In the genomic region with DNA sequence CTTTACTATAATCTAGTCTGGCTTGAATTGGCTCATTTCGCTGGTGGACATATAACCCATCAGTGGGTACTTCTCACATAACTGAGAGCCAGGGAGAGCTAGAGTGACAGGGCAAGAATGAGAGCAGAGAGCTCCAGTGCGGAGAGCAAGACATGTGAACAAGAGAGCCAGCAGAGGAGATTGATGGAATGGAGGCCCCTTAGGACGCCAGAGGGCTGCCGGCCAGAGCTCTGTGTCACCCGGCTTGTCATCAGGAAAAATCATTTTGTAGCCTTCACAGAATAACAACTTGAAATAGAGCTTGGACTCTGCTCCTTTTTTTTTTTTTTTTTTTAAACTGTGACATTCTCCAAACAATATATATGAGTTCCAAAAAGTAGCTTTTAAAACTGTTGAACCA, we compare ENCODE assay signal across 23 mouse cellular contexts. TPM values are rescaled to one million over a fixed set of nuclear protein-coding genes. Genes with fewer than 3 reads are reported as not detected.
DNase-seq lines count a peak whose midpoint lies in the region; ATAC-seq lines count a peak whose summit lies in the region.
"Had no signal": no experiment of that assay in that cellular context is flagged by ENCODE, and none has a peak within 500 bp of the region (broad histone marks: within the 10 kb centered on the region; RNA-seq: fewer than 3 reads in every experiment).

No protein-coding gene starts in this region.

- intact Hi-C loops in heart, postnatal 36 days (cut with DNase I) = loop anchor here (5.0 kb wide), 1 partner anchor 79 kb away; no protein-coding TSS in a partner anchor

- no peak for ATAC-seq in heart, embryonic 13.5 days (ENCODE audit: extremely low read depth, insufficient number of reproducible peaks, low FRiP score, low TSS enrichment)
- ATAC-seq: forebrain, embryonic 13.5 days; midbrain, embryonic 16.5 days had no signal

- H3K27ac ChIP-seq in heart, embryonic 13.5 days (replicated peaks) = no peak overlapping the region
- H3K27ac ChIP-seq: embryonic facial prominence, embryonic 12.5 days; forebrain, embryonic 13.5 days; hindbrain, embryonic 10.5 days; stomach, embryonic 15.5 days had no signal

- peaks cover 23% of the 10 kb centered on the region for H3K4me1 ChIP-seq in heart, embryonic 13.5 days

- peak; percentile 36 for DNase-seq in adrenal gland, postnatal 10 days
- DNase-seq in adrenal gland, adult 18-20 months (ENCODE audit: low spot score in 2 of 2) = no peak
- DNase-seq in heart, postnatal 36 days = no peak
- DNase-seq in kidney, postnatal 10 days = peak; percentile 28
- DNase-seq in kidney, adult 9 months = no peak
- DNase-seq in adipocyte (ENCODE audit: low spot score) = peak; percentile 81
- no peak for DNase-seq in gastrocnemius, postnatal 10 days
- DNase-seq: cerebellum, adult 2 months; cerebellum, postnatal 36 days; kidney, adult 2 months; kidney, postnatal 25 days; left cerebral cortex, postnatal 4 days; liver; lung, postnatal 36 days; thymus, adult 18-20 months; thymus, postnatal 4 days had no signal

- no peaks in the 10 kb centered on the region for H3K27me3 ChIP-seq in heart, embryonic 13.5 days (replicated peaks)
- H3K27me3 ChIP-seq: embryonic facial prominence, embryonic 12.5 days; stomach, embryonic 15.5 days had no signal

- no peak overlapping the region for H3K9ac ChIP-seq in heart, embryonic 13.5 days
- H3K9ac ChIP-seq: embryonic facial prominence, embryonic 12.5 days; forebrain, embryonic 13.5 days; stomach, embryonic 15.5 days had no signal

- no peaks in the 10 kb centered on the region for H3K36me3 ChIP-seq in heart, embryonic 13.5 days
- H3K36me3 ChIP-seq: embryonic facial prominence, embryonic 12.5 days; hindbrain, embryonic 10.5 days; stomach, embryonic 15.5 days had no signal

- no peaks in the 10 kb centered on the region for H3K9me3 ChIP-seq in heart, embryonic 13.5 days
- H3K9me3 ChIP-seq: embryonic facial prominence, embryonic 12.5 days; forebrain, embryonic 13.5 days; hindbrain, embryonic 10.5 days; stomach, embryonic 15.5 days had no signal

- no peak overlapping the region for H3K4me3 ChIP-seq in heart, embryonic 13.5 days
- H3K4me3 ChIP-seq: embryonic facial prominence, embryonic 12.5 days; erythroblast, embryonic 14.5 days; forebrain, embryonic 13.5 days; hindbrain, embryonic 10.5 days; stomach, embryonic 15.5 days had no signal

- WGBS in heart, embryonic 13.5 days = 30% methylated on average over 5 of the region's 5 CpGs

- peak overlapping the region; percentile 16; the same call in 1 of the 2 replicates for H3K4me2 ChIP-seq in heart, embryonic 13.5 days
- H3K4me2 ChIP-seq: embryonic facial prominence, embryonic 12.5 days; forebrain, embryonic 13.5 days; stomach, embryonic 15.5 days had no signal

RNA-seq across cellular contexts. Expression of a gene that starts 2.0 kb away (rescaled TPM):
- 10 to 100 TPM; 53.1 to 83.3 TPM for total RNA-seq in adrenal gland, postnatal 10 days (2021)
- 10 to 100 TPM; 41.8 to 56.7 TPM for total RNA-seq in adrenal gland, adult 18-20 months (2021)
- polyA plus RNA-seq in heart, embryonic 13.5 days (2015; fragmentation: Nextera tagmentation; extraction: Ambion mirVana) = 58.5 and 65.1 TPM in 2 replicates
- total RNA-seq in heart, postnatal 36 days (2021) = 100 to 1,000 TPM; 205 to 218 TPM
- total RNA-seq in gastrocnemius, postnatal 10 days (2021) = 100 to 1,000 TPM; 124 to 157 TPM

Comparison
In these comparisons a context has a peak if more than half of its experiments do, and no peak if none do; other contexts are left out.
1. DNase-seq: peak in adrenal gland, postnatal 10 days (single experiment), kidney, postnatal 10 days (single experiment) and adipocyte (single experiment); none in adrenal gland, adult 18-20 months (0 of 2), heart, postnatal 36 days (0 of 2), kidney, adult 9 months (single experiment) and gastrocnemius, postnatal 10 days (single experiment).